Mouse (Mus musculus): ENCODE measurements around the gene Ncbp3.

The Ncbp3 gene

GRCm38 (mm10) chr11:73047542-73047996, at the start of gene Ncbp3:
TSS of gene Ncbp3 (plus strand) at chr11:73047783.
- peak; percentile 91 to 94 for DNase-seq

GRCm38 (mm10) chr11:72998771-72999170, 48.8 kb upstream of the Ncbp3 start, which contains the start of gene P2rx1:
TSS of gene P2rx1 (plus strand) at chr11:72999103.
- DNase-seq = no peak

GRCm38 (mm10) chr11:73001029-73001428, 46.6 kb upstream of the Ncbp3 start:
- peak; percentile 51 to 61 for DNase-seq

GRCm38 (mm10) chr11:73006377-73006776, 41.2 kb upstream of the Ncbp3 start:
- DNase-seq = peak in 1 of 2 experiments; percentile 50

- no peak for DNase-seq
Measured at GRCm38 (mm10) chr11:73007113-73007512, 40.5 kb upstream of the Ncbp3 start.

- peak; percentile 54 to 57 for DNase-seq
Measured at GRCm38 (mm10) chr11:73007698-73008481, 39.7 kb upstream of the Ncbp3 start.

GRCm38 (mm10) chr11:73008826-73009225, 38.8 kb upstream of the Ncbp3 start:
- peak; percentile 36 to 57 for DNase-seq

GRCm38 (mm10) chr11:73009531-73010274, 37.9 kb upstream of the Ncbp3 start:
- peak; percentile 63 to 73 for DNase-seq

GRCm38 (mm10) chr11:73013981-73014380, 33.6 kb upstream of the Ncbp3 start:
- DNase-seq = no peak

- peak; percentile 66 to 71 for DNase-seq
Measured at GRCm38 (mm10) chr11:73014831-73015344, 32.7 kb upstream of the Ncbp3 start.

GRCm38 (mm10) chr11:73015391-73016102, 32.0 kb upstream of the Ncbp3 start:
- DNase-seq = no peak

- no peak for DNase-seq
Measured at GRCm38 (mm10) chr11:73016103-73016420, 31.5 kb upstream of the Ncbp3 start.

GRCm38 (mm10) chr11:73018471-73019146, 29.0 kb upstream of the Ncbp3 start, which contains the start of gene Camkk1:
TSS of gene Camkk1 (plus strand) at chr11:73019008.
- peak; percentile 93 for DNase-seq

GRCm38 (mm10) chr11:73019147-73019795, 28.3 kb upstream of the Ncbp3 start:
- DNase-seq = peak; percentile 93 to 96

- DNase-seq = no peak
Measured at GRCm38 (mm10) chr11:73020953-73021800, 26.4 kb upstream of the Ncbp3 start.

GRCm38 (mm10) chr11:73023099-73023498, 24.5 kb upstream of the Ncbp3 start:
- DNase-seq = no peak

GRCm38 (mm10) chr11:73023827-73024226, 23.8 kb upstream of the Ncbp3 start:
- DNase-seq = no peak

- no peak for DNase-seq
Measured at GRCm38 (mm10) chr11:73024236-73024904, 23.2 kb upstream of the Ncbp3 start.

GRCm38 (mm10) chr11:73026961-73027360, 20.6 kb upstream of the Ncbp3 start:
- no peak for DNase-seq

GRCm38 (mm10) chr11:73030821-73031498, 16.6 kb upstream of the Ncbp3 start:
- peak; percentile 51 to 64 for DNase-seq
